Mouse (Mus musculus): ENCODE measurements around the gene Smap2.

DNA sequence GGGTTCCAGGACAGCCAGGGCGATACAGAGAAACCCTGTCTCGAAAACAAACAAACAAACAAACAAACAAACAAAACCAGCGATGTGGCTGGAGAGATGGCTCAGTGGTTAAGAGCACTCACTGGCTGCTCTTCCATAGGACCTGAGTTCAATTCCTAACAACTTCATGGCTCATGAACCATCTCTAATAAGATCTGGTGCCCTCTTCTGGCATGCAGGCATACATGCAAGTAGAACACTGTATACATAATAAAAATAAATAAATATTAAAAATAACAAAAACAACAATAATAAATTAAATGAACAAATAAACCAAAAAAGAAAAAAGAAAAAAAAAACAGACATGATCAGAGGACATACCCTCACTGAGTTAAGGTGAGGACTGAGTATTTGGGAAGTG is 12.6 kb upstream of the Smap2 start:
- TF ChIP-seq CTCF (IDR thresholded peaks at IDR 0.05; ENCODE audit: insufficient read depth, low read depth, low read length) (no peak), POLR2A (IDR thresholded peaks at IDR 0.05; ENCODE audit: insufficient read depth, low read depth, low read length) (no peak)
